Mouse (Mus musculus) cerebellum, adult 2 months (tissue): ENCODE results near the gene Fcgr4.

ENCODE experiments used
- CTCF ChIP-seq: fragments of 200-500 bp; IDR thresholded peaks from 2 replicates; pipeline ENCODE4 v1.5.1; 2011; ENCODE audit warnings: low read depth, mild to moderate bottlenecking, control low read depth, low read length, moderate library complexity, borderline replicate concordance; ENCODE audit not compliant: insufficient read depth
- POLR2A ChIP-seq: fragments of 200-500 bp; IDR thresholded peaks from 2 replicates; pipeline ENCODE4 v1.6.1; 2011; ENCODE audit warnings: low read length, control low read depth, borderline replicate concordance; ENCODE audit not compliant: insufficient read depth

DNA sequence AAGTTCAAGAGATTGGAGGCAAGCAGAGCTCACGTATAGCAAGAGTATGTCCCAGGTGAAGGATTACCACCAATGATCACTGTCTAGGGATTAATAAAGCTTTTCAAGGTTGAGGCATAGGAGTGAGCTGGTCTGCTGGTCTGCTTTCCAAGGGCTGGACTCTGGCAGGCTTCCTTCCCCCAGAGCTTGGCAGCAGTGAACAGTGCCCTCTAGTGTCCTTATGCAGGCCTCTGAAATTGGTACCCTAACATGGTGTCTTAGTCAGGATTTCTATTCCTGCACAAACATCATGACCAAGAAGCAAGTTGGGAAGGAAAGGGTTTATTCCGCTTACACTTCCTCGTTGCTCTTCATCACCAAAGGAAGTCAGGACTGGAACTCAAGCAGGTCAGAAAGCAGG lies 22.0 kb upstream of the Fcgr4 start:
- TF ChIP-seq POLR2A (no peak), CTCF (peak; percentile 75)
